Mouse (Mus musculus) cerebellum, adult 2 months (tissue): ENCODE measurements around the gene Gm21970.

Source experiments
- CTCF ChIP-seq: fragments of 200-500 bp; IDR thresholded peaks from 2 replicates; pipeline ENCODE4 v1.5.1; 2011; ENCODE audit warnings: low read depth, mild to moderate bottlenecking, control low read depth, low read length, moderate library complexity, borderline replicate concordance; ENCODE audit not compliant: insufficient read depth
- POLR2A ChIP-seq: fragments of 200-500 bp; IDR thresholded peaks from 2 replicates; pipeline ENCODE4 v1.6.1; 2011; ENCODE audit warnings: low read length, control low read depth, borderline replicate concordance; ENCODE audit not compliant: insufficient read depth

GRCm38 (mm10) chr16:91403784-91404183 is 12.3 kb downstream of the Gm21970 start:
- TF ChIP-seq CTCF (no peak), POLR2A (no peak)
